Mouse (Mus musculus): ENCODE data around the gene Wdr24. TPM values are rescaled to one million over a fixed set of nuclear protein-coding genes. Genes with fewer than 3 reads are reported as not detected.
A peak's percentile ranks its signal among the peaks of the same experiment; 100 is the strongest.
"Not testable (repeated sequence)": the region's sequence is repeated elsewhere in the genome, so short reads cannot be mapped to it uniquely, and the experiment has no call there.

The Wdr24 gene
- total RNA-seq, 1 experiment from 2014 or later: 17.4 TPM

GRCm38 (mm10) chr17:25806507-25806906 lies 16.9 kb upstream of the Wdr24 start:
- peak; percentile 67 for DNase-seq

- DNase-seq: not testable (repeated sequence)
Measured at GRCm38 (mm10) chr17:25807452-25807851, 16.0 kb upstream of the Wdr24 start.

- DNase-seq: no peak
Measured at GRCm38 (mm10) chr17:25808028-25808427, 15.4 kb upstream of the Wdr24 start.

- peak; percentile 92 for DNase-seq
Measured at GRCm38 (mm10) chr17:25808789-25809605, 14.4 kb upstream of the Wdr24 start, which contains the start of gene Fbxl16. TSS of gene Fbxl16 (plus strand) at chr17:25809085.

GRCm38 (mm10) chr17:25809606-25810340 lies 13.7 kb upstream of the Wdr24 start:
- DNase-seq: no peak

- no peak for DNase-seq
Measured at GRCm38 (mm10) chr17:25810890-25811289, 12.5 kb upstream of the Wdr24 start.

- DNase-seq: peak; percentile 95
Measured at GRCm38 (mm10) chr17:25813471-25813870, 10.0 kb upstream of the Wdr24 start.

- DNase-seq: peak; percentile 56
Measured at GRCm38 (mm10) chr17:25817662-25818061, 5.8 kb upstream of the Wdr24 start.

GRCm38 (mm10) chr17:25818851-25819780 lies 4.3 kb upstream of the Wdr24 start:
- no peak for DNase-seq

- no peak for DNase-seq
Measured at GRCm38 (mm10) chr17:25824362-25825142, 1.1 kb downstream of the Wdr24 start.

GRCm38 (mm10) chr17:25825311-25825710 lies 1.9 kb downstream of the Wdr24 start:
- no peak for DNase-seq

GRCm38 (mm10) chr17:25825984-25826570 lies 2.6 kb downstream of the Wdr24 start:
- no peak for DNase-seq

- no peak for DNase-seq
Measured at GRCm38 (mm10) chr17:25827011-25827410, 3.6 kb downstream of the Wdr24 start.

- no peak for DNase-seq
Measured at GRCm38 (mm10) chr17:25827546-25828222, 4.3 kb downstream of the Wdr24 start.

- DNase-seq: no peak
Measured at GRCm38 (mm10) chr17:25828223-25828594, 4.8 kb downstream of the Wdr24 start.

- DNase-seq: peak; percentile 87
Measured at GRCm38 (mm10) chr17:25828712-25829557, 5.5 kb downstream of the Wdr24 start, which contains the start of gene Jmjd8. TSS of gene Jmjd8 (plus strand) at chr17:25828867.

- no peak for DNase-seq
Measured at GRCm38 (mm10) chr17:25829558-25830017, 6.2 kb downstream of the Wdr24 start.

GRCm38 (mm10) chr17:25830200-25830753 lies 6.8 kb downstream of the Wdr24 start:
- DNase-seq: no peak

All from adrenal gland, postnatal 14 days (tissue).